Mouse (Mus musculus) CD4-positive, CD25-positive, alpha-beta regulatory T cell, adult 2 months (primary cell): Measurements from ENCODE around the gene Ly86.

ENCODE experiments used
- DNase-seq: peaks from one replicate; pipeline ENCODE4 v3.0.0-alpha.2; 2012; ENCODE audit warnings: low read depth, low spot score

Ly86 gene

GRCm38 (mm10) chr13:37457007-37457827 is 112.2 kb downstream of the Ly86 start:
- no peak for DNase-seq

GRCm38 (mm10) chr13:37458557-37458956 is 113.5 kb downstream of the Ly86 start:
- DNase-seq = no peak

DNA sequence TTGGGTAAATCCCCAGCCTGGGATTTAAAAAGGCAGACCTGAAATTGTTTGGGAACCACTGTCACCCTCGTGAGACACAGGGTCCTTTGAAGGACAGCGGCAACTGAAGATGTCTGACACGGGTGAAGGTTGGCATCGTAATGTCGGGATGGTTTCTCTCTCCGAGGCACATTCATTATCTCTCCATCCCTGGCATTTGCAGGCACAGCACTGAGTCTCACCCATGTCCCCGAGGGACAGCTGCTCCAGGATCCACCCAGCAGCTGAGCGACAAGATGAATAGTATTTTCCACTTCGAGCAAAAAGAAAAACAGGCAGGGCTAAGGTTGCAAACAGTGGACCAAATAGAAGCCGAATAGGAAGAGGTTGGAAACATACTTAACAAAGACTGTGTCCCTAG is 114.0 kb downstream of the Ly86 start:
- DNase-seq = no peak

DNA sequence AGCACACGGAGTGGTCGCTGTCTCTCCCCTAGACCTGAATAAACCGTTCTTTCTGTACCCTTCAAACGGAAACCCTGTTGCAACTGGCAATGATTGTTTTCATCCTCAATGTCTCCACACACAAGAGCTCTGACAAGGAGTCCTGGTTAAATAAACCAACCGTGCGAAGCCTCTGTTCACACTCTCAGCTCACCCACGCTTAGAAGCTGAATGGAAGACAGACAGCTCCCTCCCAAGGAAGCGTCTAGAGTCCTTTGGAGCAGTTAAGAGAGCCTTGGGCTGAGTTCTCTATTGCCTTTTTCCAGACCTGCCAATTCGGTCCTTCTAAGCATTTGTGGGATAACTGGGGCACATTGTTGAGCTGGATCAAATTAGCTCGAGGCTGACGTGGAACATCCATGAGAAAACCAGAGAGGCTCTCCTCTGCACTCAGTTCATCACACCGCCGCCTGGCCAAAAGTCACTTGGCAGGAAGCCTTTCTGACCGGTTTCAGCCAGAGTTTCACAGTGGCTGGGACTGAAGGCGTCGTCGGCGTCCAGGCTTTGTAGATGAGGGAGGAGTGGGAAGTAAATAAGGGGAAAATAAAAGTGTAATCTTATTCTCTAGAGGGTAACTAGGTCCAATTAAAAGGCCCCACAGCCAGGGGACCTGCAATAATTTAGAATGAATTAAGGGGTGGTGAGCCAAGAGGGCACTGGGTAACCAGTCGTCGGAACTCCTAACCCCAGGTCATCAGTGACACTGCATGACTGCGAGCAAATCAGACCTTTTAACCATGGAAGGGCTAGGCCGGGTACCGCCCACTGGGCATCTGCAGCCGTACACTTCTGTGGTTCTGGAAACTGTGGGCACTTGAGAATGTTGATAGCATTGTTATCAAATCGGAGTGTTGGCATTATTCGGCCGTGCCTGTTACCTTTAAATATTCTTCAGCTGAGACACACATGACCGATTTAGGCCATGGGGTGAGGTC is 115.2 kb downstream of the Ly86 start:
- DNase-seq = no peak

DNA sequence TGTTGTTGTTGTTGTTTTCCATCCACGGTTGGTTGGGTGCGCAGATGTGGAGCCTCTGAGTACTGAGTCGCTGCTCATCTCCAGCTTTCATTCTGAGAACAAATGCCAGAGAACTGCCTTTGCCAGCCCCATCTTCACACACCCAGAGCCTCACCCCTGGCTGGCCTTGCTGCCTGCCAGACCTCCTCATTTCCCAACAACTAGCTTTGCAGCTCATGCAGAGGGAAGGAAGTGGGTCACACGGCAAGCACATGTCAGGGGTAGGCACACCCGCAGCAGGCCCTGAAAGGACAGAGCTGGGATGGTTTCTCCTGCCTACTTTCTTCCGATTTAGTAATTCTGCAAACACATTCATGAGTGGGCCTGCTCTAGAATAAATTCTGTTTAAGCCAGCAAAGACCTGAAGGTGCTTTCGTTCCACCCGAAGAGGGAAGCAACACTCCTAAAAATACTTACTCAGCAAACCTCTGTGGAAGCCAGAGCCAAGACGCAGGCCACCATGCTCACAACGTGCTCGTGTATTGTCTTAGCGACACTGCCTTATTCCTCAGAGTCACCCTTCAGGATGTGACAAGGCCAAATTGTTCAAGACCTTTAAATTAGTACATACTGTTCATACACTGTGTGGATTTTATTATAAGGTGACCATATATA is 117.2 kb downstream of the Ly86 start:
- no peak for DNase-seq

- no peak for DNase-seq
Observed at GRCm38 (mm10) chr13:37465710-37466109, 120.7 kb downstream of the Ly86 start.

DNA sequence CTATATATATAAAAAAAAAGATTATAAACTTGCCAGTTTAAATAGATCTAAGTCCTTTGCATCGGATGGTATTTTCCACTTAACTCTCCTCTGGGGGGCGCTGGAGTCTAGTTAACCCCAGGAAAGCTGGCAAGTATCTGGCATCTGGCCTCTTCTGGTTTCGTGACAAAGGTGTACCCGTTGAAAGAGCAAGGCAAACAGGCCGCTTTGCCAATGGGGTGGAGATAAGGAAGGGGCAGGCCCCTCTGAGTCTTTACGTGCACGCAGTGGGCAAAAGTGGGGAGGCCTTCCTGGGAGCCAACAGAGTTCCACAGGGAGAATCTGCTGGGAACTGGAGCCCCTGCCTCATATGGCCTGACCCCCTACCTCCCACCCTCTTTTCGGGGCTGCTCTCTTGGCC is 122.8 kb downstream of the Ly86 start:
- DNase-seq = peak; percentile 68
